Mouse (Mus musculus): ENCODE results near the gene Ankfn1.

Ankfn1 gene

GRCm38 (mm10) chr11:89676922-89677321 is 100.5 kb downstream of the Ankfn1 start:
- DNase-seq (ENCODE audit: low read depth, low spot score) = no peak

- no peak for DNase-seq (ENCODE audit: low read depth, low spot score)
Observed at GRCm38 (mm10) chr11:89673916-89674507, 103.4 kb downstream of the Ankfn1 start.

GRCm38 (mm10) chr11:89672510-89673085 is 104.9 kb downstream of the Ankfn1 start:
- no peak for DNase-seq (ENCODE audit: low read depth, low spot score)

GRCm38 (mm10) chr11:89665170-89665880 is 112.1 kb downstream of the Ankfn1 start:
- no peak for DNase-seq (ENCODE audit: low read depth, low spot score)

- no peak for DNase-seq (ENCODE audit: low read depth, low spot score)
Observed at GRCm38 (mm10) chr11:89659048-89659447, 118.4 kb downstream of the Ankfn1 start.

GRCm38 (mm10) chr11:89656556-89656955 is 120.9 kb downstream of the Ankfn1 start:
- DNase-seq (ENCODE audit: low read depth, low spot score) = no peak

- no peak for DNase-seq (ENCODE audit: low read depth, low spot score)
Observed at GRCm38 (mm10) chr11:89635740-89636139, 141.7 kb downstream of the Ankfn1 start.

- DNase-seq (ENCODE audit: low read depth, low spot score) = no peak
Observed at GRCm38 (mm10) chr11:89631315-89631714, 146.1 kb downstream of the Ankfn1 start.

GRCm38 (mm10) chr11:89628562-89628961 is 148.9 kb downstream of the Ankfn1 start:
- DNase-seq (ENCODE audit: low read depth, low spot score) = no peak

GRCm38 (mm10) chr11:89627232-89627631 is 150.2 kb downstream of the Ankfn1 start:
- DNase-seq (ENCODE audit: low read depth, low spot score) = no peak

- no peak for DNase-seq (ENCODE audit: low read depth, low spot score)
Observed at GRCm38 (mm10) chr11:89623698-89624445, 153.6 kb downstream of the Ankfn1 start.

- no peak for DNase-seq (ENCODE audit: low read depth, low spot score)
Observed at GRCm38 (mm10) chr11:89619955-89620354, 157.5 kb downstream of the Ankfn1 start.

GRCm38 (mm10) chr11:89615806-89616205 is 161.6 kb downstream of the Ankfn1 start:
- DNase-seq (ENCODE audit: low read depth, low spot score) = no peak

GRCm38 (mm10) chr11:89611596-89611995 is 165.9 kb downstream of the Ankfn1 start:
- DNase-seq (ENCODE audit: low read depth, low spot score) = peak; percentile 35

GRCm38 (mm10) chr11:89608071-89608470 is 169.4 kb downstream of the Ankfn1 start:
- DNase-seq (ENCODE audit: low read depth, low spot score) = no peak

GRCm38 (mm10) chr11:89607270-89607669 is 170.2 kb downstream of the Ankfn1 start:
- no peak for DNase-seq (ENCODE audit: low read depth, low spot score)

GRCm38 (mm10) chr11:89606346-89606745 is 171.1 kb downstream of the Ankfn1 start:
- DNase-seq (ENCODE audit: low read depth, low spot score) = no peak

- no peak for DNase-seq (ENCODE audit: low read depth, low spot score)
Observed at GRCm38 (mm10) chr11:89602966-89603365, 174.5 kb downstream of the Ankfn1 start.

GRCm38 (mm10) chr11:89600921-89601515 is 176.4 kb downstream of the Ankfn1 start:
- no peak for DNase-seq (ENCODE audit: low read depth, low spot score)

GRCm38 (mm10) chr11:89590273-89590874 is 187.1 kb downstream of the Ankfn1 start:
- DNase-seq (ENCODE audit: low read depth, low spot score) = no peak

GRCm38 (mm10) chr11:89586341-89586740 is 191.1 kb downstream of the Ankfn1 start:
- DNase-seq (ENCODE audit: low read depth, low spot score) = no peak
